Mouse (Mus musculus) midbrain, embryonic 14.5 days (tissue): ENCODE measurements around the gene Rad51ap2. TPM values are rescaled to one million over a fixed set of nuclear protein-coding genes. Genes with fewer than 3 reads are reported as not detected.
A peak's percentile ranks its signal among the peaks of the same experiment; 100 is the strongest.

ENCODE experiments used
- ATAC-seq: fragments of 200-750 bp; cut with Nextera tagmentation; 2 replicates; pipeline ENCODE4 v1.8.0; 2017; ENCODE audit warnings: moderate number of reproducible peaks, moderate library complexity; ENCODE audit not compliant: low FRiP score, low TSS enrichment
- DNase-seq: peaks from one replicate; pipeline ENCODE4 v3.0.0-alpha.2; 2015
- H3K27ac ChIP-seq: fragments of 300-500 bp; sonication (generic); replicated peaks from 2 replicates; pipeline ENCODE4 v1.5.1; 2014; ENCODE audit warnings: mild to moderate bottlenecking, low read depth, low read length, moderate library complexity
- H3K27me3 ChIP-seq: fragments of 300-500 bp; sonication (generic); 2 replicates; pipeline ENCODE4 v1.6.1; 2014; ENCODE audit warnings: low read length, control low read depth, mixed read lengths; ENCODE audit not compliant: control insufficient read depth, insufficient read depth
- H3K36me3 ChIP-seq: fragments of 300-500 bp; sonication (generic); 2 replicates; pipeline ENCODE4 v1.6.1; 2014; ENCODE audit warnings: low read length, control low read depth; ENCODE audit not compliant: control insufficient read depth, insufficient read depth
- H3K4me1 ChIP-seq: fragments of 300-500 bp; sonication (generic); 2 replicates; pipeline ENCODE4 v1.6.1; 2014; ENCODE audit warnings: mild to moderate bottlenecking, antibody characterized with exemption, low read length, control low read depth; ENCODE audit not compliant: control insufficient read depth, insufficient read depth
- H3K4me2 ChIP-seq: fragments of 300-500 bp; sonication (generic); 2 replicates; pipeline ENCODE4 v1.6.1; 2014; ENCODE audit warnings: mild to moderate bottlenecking, low read length, moderate library complexity
- H3K4me3 ChIP-seq: fragments of 300-500 bp; sonication (generic); replicated peaks from 2 replicates; pipeline ENCODE4 v1.5.1; 2014; ENCODE audit warnings: low read depth, low read length
- H3K9ac ChIP-seq: fragments of 300-500 bp; sonication (generic); replicated peaks from 2 replicates; pipeline ENCODE4 v1.6.1; 2014; ENCODE audit warnings: mild to moderate bottlenecking, low read length, moderate library complexity
- H3K9me3 ChIP-seq: fragments of 300-500 bp; sonication (generic); 2 replicates; pipeline ENCODE4 v1.6.1; 2016; ENCODE audit warnings: low read length, control low read depth, mixed read lengths; ENCODE audit not compliant: control insufficient read depth
- WGBS: fragments of 180-500 bp; shearing (Covaris S2); extraction: QIAGEN DNeasy Blood & Tissue Kit; methylation state at CpG from one replicate; pipeline ENCODE4 v1.1.7; 2014; 5-methylcytosine and 5-hydroxymethylcytosine counted together
- polyA plus RNA-seq: library from polyadenylated mRNA; unstranded; fragments of >200 nt; fragmentation: Nextera tagmentation; extraction: Ambion mirVana; gene quantifications from 2 replicates; pipeline ENCODE4 v1.2.1, GENCODE M21; 2014

Rad51ap2 gene
- polyA plus RNA-seq, 1 experiment from 2014 or later = 0.18 TPM

DNA sequence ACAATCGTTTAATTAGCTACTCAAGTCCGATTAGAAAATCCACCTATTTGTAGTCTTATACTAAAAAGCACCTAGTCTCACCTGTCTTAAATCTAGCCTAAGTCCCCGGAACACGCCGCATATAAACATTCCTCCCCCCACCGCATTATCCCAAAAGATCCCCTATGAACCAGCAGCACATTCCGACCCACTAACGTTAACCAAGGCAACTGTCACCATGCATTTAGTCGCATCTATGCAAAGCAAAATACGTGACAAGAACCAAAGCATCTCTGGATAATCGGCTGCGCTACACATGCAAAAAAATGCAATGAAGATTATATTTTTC is 19.9 kb upstream of the Rad51ap2 start:
- peak overlapping the region; percentile 51 for H3K4me3 ChIP-seq
- ATAC-seq (peak; percentile 10; the same call in 1 of the 2 replicates), DNase-seq (no peak)
- H3K36me3 ChIP-seq = no peaks in the 10 kb centered on the region
- H3K4me2 ChIP-seq = peak overlapping the region; percentile 85
- H3K27ac ChIP-seq = peak overlapping the region; percentile 77
- H3K4me1 ChIP-seq = peaks cover 13% of the 10 kb centered on the region; the same call in 1 of the 2 replicates
- H3K9me3 ChIP-seq = no peaks in the 10 kb centered on the region
- H3K27me3 ChIP-seq = peaks cover 6% of the 10 kb centered on the region; the same call in 1 of the 2 replicates
- WGBS = under 1% methylated on average over 12 of the region's 12 CpGs
- H3K9ac ChIP-seq = peak overlapping the region; percentile 54

DNA sequence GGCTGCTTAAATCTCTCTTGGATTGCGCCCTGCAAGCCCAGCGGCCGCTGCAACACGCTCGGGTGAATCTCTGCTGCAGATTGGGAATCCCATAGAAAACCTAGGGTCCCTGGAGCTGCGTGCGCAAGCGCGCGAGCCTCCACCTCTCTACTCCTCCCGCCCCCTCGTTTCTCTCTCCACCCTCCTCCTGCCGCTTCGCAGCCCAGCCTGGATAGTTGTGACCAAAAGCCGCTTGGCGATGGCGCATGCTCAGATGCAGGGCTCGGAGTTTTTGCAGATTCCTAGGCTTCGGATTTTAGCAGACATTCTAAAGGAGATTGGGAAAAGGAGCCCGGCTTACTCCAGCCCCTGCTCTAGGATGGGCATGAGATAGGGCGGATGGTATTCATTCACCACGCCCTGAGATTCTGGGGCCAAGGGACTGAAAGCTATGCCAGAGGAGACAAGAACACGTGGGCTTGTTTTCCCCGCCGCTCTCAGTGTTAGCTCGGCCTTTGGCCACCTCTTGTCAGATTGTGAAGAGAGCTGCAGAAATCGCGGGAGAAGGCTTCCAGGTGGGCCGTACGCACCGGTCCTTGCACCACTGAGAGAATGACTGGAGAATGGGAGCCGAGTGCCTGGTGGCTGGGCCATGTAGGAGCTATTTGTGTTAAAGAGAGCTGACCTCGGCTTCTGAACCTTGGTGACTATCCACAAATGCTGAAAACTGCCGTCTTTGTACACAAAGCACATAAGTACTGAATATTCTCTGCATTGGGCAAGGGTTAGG is 19.2 kb upstream of the Rad51ap2 start, which contains the start of gene Vsnl1:
TSS of gene Vsnl1 (minus strand) at position 117 of the 769 bp plus-strand sequence.
- Histone ChIP-seq H3K9ac (peak within 1 kb of the TSS; percentile 54), H3K4me1 (peaks cover 13% of the 10 kb centered on the region; the same call in 1 of the 2 replicates), H3K4me2 (peak within 1 kb of the TSS; percentile 85), H3K27ac (peak within 1 kb of the TSS; percentile 77), H3K4me3 (peak within 1 kb of the TSS; percentile 51), H3K36me3 (no peaks in the 10 kb centered on the region), H3K27me3 (peaks cover 6% of the 10 kb centered on the region; the same call in 1 of the 2 replicates), H3K9me3 (no peaks in the 10 kb centered on the region)
- WGBS = 4% methylated on average over 34 of the region's 34 CpGs
- peak; percentile 93 for ATAC-seq
- DNase-seq = peak; percentile 95

DNA sequence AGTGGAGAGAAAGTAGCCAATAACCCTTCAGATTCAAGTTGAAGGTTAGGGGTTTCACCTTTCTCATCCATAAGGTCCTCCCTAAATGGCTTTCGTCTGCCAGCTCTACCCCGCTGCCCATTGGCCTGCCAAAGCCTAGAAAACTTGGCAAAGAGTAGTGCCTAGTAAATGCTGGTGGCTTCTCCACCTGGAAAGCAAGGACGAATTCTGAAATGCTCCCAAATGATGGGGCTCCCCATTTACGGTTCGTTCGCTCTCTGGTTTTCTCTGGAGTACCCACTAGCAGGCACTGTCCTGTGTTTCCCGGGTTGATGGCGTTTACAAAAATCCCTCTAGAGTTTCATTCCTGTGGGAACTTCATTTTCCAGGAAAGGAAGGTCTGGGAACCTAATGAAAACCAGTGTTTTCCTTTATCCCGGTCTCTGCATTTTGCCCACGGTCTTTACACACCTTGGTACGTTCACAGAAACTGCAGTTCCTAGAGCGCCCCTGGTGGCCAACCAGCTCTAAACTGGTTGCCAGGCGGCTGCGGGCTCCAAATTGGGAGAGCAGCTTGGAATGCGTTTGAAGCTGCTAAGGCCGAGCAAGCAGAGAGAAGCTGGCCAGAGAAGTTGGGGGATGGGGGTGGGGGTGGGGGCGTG is 18.5 kb upstream of the Rad51ap2 start:
- H3K9me3 ChIP-seq = no peaks in the 10 kb centered on the region
- peak overlapping the region; percentile 54; the same call in 1 of the 2 replicates for H3K9ac ChIP-seq
- peak overlapping the region; percentile 77; the same call in 1 of the 2 replicates for H3K27ac ChIP-seq
- peaks cover 13% of the 10 kb centered on the region; the same call in 1 of the 2 replicates for H3K4me1 ChIP-seq
- peak overlapping the region; percentile 85 for H3K4me2 ChIP-seq
- WGBS = 16% methylated on average over 17 of the region's 17 CpGs
- no peaks in the 10 kb centered on the region for H3K36me3 ChIP-seq
- DNase-seq (peak; percentile 93), ATAC-seq (peak; percentile 49)
- peaks cover 6% of the 10 kb centered on the region; the same call in 1 of the 2 replicates for H3K27me3 ChIP-seq
- H3K4me3 ChIP-seq = peak overlapping the region; percentile 51

DNA sequence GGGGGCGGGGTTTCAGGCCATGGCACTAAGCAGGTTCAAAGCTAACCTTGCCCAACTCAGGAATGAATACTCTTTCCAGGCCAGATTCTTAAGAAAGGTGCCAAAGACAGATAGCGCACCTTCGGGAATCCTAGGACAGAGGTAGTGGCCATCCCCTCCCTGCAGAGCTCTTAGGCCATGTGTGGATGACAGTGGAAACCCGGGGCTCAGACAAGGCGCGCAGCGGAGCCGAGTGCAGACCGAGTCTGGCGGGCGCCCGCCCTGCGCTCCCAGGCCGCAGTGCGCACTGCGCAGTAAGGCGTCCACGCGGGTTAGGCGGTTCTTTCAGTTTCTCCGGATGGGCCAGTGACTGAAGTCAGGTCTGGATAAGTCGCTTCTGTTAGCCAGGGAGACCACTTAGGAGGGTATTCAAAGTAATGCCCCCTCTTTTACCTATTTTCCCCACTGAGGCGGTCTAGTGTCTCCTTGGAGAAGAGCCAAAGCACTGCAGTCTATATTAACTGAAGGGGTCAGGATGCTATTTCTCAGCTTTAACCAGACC is 17.9 kb upstream of the Rad51ap2 start:
- WGBS = 26% methylated on average over 23 of the region's 23 CpGs
- H3K27ac ChIP-seq = no peak overlapping the region
- H3K9me3 ChIP-seq = no peaks in the 10 kb centered on the region
- ATAC-seq (peak; percentile 9), DNase-seq (peak; percentile 27)
- H3K36me3 ChIP-seq = no peaks in the 10 kb centered on the region
- peaks cover 13% of the 10 kb centered on the region; the same call in 1 of the 2 replicates for H3K4me1 ChIP-seq
- H3K27me3 ChIP-seq = peaks cover 6% of the 10 kb centered on the region; the same call in 1 of the 2 replicates
- peak overlapping the region; percentile 14 for H3K4me3 ChIP-seq
- H3K4me2 ChIP-seq = peak overlapping the region; percentile 85
- no peak overlapping the region for H3K9ac ChIP-seq

DNA sequence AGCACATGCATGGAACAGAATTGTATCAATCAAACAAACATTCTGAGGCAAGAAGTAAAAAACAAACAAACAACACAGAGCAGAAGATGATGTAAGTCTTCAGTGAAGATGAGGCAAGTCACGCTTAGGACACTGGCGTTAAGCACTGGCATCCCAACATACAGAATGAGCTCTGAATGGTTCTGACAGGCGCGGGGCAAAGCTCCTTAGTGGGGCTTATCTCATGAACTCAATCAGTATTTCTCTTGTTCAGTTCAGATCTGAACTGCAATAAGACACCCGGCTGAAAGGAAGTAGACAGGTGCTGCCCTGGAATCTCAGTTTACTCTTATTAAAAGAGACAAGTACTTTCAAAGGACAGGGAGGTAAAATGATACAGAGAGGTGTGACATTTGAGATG is 1.7 kb upstream of the Rad51ap2 start:
- H3K27me3 ChIP-seq = no peaks in the 10 kb centered on the region
- H3K4me3 ChIP-seq = no peak overlapping the region
- no peaks in the 10 kb centered on the region for H3K9me3 ChIP-seq
- H3K9ac ChIP-seq = no peak overlapping the region
- WGBS = 55% methylated on average over 5 of the region's 5 CpGs
- no peak overlapping the region for H3K4me2 ChIP-seq
- peaks cover 5% of the 10 kb centered on the region; the same call in 1 of the 2 replicates for H3K4me1 ChIP-seq
- H3K36me3 ChIP-seq = no peaks in the 10 kb centered on the region
- ATAC-seq (no peak), DNase-seq (no peak)
- no peak overlapping the region for H3K27ac ChIP-seq

DNA sequence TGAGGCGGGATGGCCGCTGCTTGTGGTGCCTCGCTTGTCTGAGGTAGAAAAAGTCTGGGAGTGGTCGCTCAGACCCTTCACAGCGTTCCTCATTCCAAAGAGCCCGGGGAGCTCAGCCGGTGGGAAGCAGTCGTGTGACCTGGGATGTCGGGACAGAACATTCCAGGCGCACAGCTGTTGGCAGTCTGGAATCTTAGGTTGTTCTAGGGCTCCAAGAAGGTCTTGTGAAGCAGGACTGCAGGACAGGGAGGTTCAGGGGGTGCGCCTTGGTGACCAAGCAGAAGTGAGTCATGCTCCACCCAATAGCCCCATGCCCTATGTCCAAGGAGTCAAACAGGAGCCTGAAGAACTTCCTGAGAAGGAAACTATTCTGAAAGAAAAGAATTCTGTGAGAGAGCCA is 334 bp downstream of the Rad51ap2 start:
- Histone ChIP-seq H3K9ac (peak overlapping the region; percentile 71), H3K9me3 (no peaks in the 10 kb centered on the region), H3K36me3 (no peaks in the 10 kb centered on the region), H3K4me3 (peak overlapping the region; percentile 58), H3K4me1 (peaks cover 5% of the 10 kb centered on the region; the same call in 1 of the 2 replicates), H3K4me2 (peak overlapping the region; percentile 91), H3K27me3 (no peaks in the 10 kb centered on the region), H3K27ac (no peak overlapping the region)
- no peak; the same call in 1 of the 2 replicates for ATAC-seq
- WGBS = 5% methylated on average over 11 of the region's 11 CpGs
- DNase-seq = no peak

DNA sequence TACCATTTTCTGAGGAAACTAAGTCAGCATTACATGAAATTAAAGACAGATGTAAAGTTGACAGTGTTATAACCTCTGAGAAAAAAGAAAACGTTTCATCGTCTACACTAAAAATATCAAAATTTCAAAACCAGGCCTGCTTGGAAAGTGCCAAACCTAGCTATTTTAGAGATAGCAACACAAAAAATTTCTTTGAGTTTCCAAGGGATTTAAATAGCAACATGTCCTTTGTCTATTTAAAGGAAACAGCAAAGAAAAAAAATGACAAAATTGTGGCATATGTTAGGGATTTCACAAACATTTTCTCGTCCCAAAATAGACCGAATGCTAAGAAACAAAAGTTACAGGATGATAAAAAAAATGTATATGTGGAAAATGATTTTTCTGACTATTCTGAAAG is 753 bp downstream of the Rad51ap2 start:
- peak overlapping the region; percentile 58; the same call in 1 of the 2 replicates for H3K4me3 ChIP-seq
- 90% methylated on average over 4 of the region's 4 CpGs for WGBS
- no peak for ATAC-seq

More for the DNA sequence above, 753 bp downstream of the Rad51ap2 start:
- H3K9me3 ChIP-seq = no peaks in the 10 kb centered on the region
- no peak overlapping the region for H3K9ac ChIP-seq
- H3K4me2 ChIP-seq = peak overlapping the region; percentile 91
- H3K27me3 ChIP-seq = no peaks in the 10 kb centered on the region
- H3K36me3 ChIP-seq = no peaks in the 10 kb centered on the region
- no peak overlapping the region for H3K27ac ChIP-seq
- H3K4me1 ChIP-seq = peaks cover 5% of the 10 kb centered on the region; the same call in 1 of the 2 replicates
- DNase-seq = no peak
